Mouse (Mus musculus): ENCODE data around the gene A1cf.

The A1cf gene

DNA sequence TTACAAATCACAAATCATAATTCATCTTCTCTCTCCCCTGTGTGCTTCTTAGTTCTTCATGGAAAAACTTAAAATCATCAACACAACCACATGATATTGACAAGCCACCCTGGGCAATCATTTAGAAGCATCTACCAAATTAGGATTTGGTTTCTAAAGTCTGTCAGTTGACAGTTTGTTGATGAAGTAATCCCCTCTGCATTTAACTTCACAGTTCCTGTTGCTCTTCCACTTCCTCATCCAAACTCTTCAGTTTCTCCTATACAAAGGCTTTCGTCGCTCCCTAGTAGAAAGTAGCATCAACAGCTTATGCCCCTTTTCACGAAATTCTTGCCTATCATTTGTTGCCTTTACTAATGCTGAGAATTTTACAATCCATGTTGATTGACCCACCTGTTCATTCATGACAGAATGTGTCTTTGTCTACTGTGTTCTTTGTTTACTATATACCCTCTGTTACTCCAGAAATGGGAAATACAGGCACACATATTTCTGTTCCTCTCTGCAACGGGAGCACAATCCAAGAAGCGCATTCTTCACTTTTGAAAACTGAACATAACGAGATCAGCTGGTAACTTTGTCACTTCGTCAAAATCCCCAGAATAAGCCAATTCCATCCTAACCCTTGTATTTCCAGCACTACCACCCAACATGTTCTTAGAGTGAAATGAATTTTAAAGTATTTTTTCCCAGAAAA, 82.4 kb downstream of the A1cf start:
- no peak for DNase-seq (ENCODE audit: extremely low read depth, insufficient read length, low spot score)

DNA sequence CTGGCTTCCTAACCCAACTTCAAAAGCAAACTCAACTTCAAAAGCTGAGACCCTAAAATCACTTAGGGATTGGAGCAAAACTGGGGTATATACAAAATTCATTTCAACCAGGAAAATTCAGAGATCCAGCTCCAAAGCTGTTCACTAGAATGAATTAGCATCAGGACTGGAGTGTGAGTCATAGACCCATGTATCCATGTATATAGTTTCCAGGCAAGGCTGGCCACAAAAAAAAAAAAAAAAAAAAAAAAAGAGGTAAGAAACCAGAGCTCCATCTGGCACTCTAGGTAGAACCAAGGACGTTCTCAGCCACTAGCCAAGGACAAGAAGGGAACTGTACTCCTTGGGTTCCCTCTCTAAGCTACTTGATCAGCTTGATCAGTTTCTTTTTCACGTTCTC, 85.2 kb downstream of the A1cf start:
- DNase-seq (ENCODE audit: extremely low read depth, insufficient read length, low spot score), result no peak

DNA sequence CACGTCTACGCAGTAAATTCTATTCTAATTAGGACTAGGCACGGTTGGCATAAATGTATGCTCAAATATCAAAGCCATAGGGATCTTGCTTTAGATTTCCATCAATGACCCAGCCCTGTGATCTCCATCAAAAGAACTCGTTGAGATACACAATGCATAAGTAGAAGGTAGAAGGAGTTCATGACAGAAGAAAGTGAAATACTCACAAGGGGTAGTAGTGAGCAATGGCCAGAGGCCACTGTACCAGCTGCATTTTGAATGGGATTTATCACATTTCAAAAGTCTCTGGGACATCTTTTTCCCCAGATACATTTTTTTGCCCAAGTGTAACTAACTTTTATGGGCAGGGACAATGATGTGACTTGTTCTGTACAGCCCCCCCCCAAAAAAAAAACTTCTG, 85.7 kb downstream of the A1cf start:
- no peak for DNase-seq (ENCODE audit: extremely low read depth, insufficient read length, low spot score)

DNA sequence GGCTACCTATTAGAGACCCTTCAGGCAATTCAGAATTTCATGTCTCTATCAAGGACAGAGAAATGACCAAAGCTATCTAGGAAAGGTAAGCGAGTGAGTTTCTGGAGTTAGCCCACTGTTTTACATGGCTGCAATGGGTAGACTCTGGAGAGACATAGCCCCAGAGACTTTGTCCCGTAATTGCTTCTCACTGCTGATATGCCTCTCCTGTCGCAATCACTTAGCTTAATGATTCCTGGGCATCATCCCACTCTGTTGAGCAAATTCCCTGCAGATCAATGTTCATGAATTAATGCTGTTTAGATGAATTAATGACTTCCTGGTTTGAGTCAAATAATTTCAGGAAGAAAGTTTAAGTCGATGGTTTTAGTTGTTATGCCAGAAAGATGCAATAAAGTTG, 86.1 kb downstream of the A1cf start:
- DNase-seq (ENCODE audit: extremely low read depth, insufficient read length, low spot score), result no peak

DNA sequence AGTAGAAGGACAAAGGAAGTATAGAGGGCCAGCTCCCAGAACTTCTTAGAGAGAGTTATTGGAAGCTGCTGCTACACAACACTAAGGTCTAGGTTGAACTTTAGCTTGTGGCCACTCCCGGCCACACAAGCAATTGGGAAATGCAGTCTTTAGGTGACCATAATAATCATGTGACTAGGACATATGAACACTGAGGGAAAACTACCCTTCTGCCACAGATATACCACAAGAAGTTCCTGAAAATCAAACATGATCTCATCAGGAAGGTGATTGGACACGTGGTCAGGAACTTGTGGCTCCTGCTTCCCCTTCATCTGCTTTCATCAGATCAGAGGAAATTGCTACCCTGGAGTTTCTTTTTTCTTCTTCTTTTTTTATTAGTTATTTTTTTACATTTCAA, 87.8 kb downstream of the A1cf start:
- no peak for DNase-seq (ENCODE audit: extremely low read depth, insufficient read length, low spot score)

DNA sequence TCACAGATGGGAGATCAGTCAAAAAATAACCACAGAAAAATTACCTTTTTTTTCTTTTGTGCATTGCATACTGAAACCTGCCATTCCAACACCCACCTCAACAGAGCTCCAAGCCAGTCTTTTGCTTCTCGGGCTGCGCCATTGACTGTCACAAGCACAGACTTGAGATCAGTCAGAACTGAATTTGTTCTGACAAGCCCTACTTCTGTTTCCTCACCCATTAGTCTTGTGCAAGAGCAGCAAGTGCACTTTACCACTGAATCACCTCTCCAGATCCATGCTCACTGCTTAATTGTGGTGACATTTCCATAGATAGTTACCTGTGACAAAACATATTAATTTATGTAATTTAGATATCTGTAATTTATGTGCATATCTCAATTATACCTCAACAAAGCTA, 91.9 kb downstream of the A1cf start:
- no peak for DNase-seq (ENCODE audit: extremely low read depth, insufficient read length, low spot score)

DNA sequence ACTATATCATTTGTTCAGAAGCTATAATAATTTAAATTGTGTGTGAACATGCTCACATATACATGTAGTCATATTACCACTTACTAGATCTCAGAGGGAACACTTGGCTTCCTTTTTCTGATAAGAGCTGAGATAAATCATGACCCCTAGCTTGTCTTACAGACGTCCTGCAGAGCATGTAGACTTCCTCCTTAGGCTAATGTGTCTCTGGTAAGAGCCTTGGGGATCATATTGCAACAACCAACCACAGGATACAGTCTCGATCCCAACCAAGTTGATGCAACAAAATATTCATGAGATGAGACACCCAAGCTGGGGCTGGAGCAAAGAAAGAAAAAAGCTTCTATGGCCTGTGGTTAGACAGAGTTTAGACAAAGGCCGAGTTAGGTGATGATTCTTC, 94.6 kb downstream of the A1cf start:
- DNase-seq (ENCODE audit: extremely low read depth, insufficient read length, low spot score), result no peak

DNA sequence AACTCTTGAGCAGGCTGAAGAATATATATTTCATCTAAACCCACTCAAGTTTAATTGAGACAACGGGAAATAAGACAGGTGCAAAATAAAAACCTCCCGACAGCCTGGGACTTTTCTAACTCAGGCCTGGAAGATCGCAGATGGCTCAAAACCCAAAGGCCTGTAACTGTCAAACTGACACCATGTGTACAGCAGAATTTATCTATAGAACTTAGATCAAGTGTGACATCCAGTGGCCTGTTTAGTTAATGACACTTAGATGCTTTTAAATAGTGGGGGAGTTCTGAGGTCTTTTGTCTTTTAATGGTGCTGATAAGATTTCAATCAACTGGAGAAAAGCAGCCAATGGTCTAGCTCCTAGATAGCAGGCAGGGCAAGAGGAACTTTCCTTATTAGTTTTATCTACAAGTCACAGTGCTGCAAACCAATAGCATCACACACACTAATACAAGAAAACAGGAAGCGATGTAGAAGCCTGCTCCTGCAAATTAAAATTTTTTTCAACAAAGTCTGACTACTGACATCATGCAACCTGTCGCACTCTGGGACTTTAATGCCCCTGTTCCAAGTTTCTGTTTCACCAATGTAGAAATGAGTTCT, 99.5 kb downstream of the A1cf start:
- DNase-seq (ENCODE audit: extremely low read depth, insufficient read length, low spot score), result no peak

DNA sequence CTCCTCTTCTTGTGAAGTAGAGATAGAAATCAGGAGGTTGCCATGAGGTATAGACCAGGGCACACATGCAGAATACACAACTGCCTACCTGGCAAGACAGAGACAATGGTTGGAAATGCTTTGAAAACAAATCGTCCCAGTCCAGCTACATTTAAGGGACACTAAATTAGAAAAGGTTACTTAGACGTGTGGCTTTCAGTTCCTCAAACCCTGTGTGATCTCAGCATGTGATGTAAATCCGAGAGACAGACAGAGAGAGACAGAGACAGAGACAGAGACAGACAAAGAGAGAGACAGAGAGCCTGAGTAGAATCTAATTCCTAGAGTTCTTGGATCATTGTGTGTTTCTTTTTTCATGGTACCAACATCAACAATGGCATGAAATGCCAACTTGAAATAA, 102.8 kb downstream of the A1cf start:
- DNase-seq (ENCODE audit: extremely low read depth, insufficient read length, low spot score), result no peak

DNA sequence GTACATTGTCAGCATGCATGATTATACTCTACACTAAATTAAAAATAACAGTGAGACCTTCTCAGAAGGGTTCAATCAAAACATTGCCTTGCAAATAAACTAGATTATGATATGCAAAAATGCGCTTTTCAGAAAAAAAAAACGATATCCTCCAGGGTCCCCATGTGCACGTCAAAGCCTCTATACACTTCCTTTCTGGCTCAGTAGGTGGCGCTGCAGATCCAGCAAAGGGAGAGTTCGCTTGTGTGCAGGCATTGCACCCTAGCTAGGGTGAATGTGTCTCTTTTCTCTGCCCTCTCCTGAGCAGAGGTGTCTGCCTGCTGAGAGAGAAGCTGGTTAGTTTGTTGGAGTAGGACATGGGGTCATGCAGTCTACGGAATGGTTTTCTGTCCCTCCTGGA, 103.4 kb downstream of the A1cf start:
- peak; percentile 13 for DNase-seq (ENCODE audit: extremely low read depth, insufficient read length, low spot score)

DNA sequence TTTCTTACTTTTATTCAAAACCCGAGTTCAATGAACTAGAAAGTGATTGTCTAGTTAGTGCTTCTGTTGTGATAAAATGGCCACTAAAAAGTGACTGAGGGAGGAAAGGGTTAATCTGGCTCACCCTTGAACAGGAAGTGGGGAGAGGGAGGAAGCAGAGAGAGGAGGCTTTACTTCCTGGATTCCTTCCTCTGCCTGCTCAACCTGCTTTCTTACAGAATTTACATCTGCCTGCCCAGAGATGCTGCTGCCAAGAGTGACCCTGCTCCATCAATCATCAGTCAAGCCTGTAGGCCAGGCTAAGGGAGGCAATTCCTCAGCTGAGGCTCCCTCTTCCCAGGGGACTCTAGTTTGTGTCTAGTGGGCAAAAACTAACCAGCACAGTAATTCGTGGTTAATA, 107.3 kb downstream of the A1cf start:
- no peak for DNase-seq (ENCODE audit: extremely low read depth, insufficient read length, low spot score)

DNA sequence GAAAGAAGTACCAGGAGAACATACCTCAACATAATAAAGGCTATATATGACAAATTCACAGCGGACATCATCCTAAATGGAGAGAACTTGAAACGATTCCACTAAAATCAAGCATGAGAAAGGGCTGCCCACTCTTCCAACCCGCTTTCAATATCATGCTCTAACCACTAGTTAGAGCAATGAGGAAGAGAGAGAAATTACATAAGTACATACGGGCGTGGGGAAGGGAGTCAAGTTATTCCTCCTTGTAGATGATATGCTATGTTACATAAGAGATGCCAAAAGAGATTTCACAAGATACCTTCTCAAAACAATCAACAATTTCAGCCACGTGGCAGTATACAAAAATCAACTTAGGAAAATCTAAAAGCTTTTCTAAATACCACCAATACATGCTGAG, 122.5 kb downstream of the A1cf start:
- DNase-seq (ENCODE audit: extremely low read depth, insufficient read length, low spot score), result no peak

DNA sequence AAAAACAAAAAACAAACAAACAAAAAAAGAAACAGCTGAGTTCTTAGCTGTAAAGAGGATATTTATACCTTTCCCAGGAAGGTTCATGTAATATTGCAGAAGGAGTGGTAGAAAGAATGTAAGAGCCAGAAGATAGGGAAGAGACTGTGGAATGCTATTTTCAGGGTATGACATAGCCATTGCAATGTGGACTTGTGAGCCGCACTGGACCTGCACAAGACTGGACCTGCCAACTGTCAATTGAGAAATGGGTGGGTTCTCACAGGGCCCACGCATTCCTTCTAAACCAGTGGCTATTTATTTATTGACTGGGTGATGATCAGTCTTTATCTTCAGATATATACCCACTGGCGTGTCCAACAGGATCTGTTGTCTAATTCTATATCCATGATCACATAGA, 128.4 kb downstream of the A1cf start:
- DNase-seq (ENCODE audit: extremely low read depth, insufficient read length, low spot score), result no peak
